Mouse (Mus musculus): Measurements from ENCODE around the gene Ncapd3. TPM values are rescaled to one million over a fixed set of nuclear protein-coding genes. Genes with fewer than 3 reads are reported as not detected.

The Ncapd3 gene
- polyA plus RNA-seq, 1 experiment from 2014 or later = 38.1 TPM

DNA sequence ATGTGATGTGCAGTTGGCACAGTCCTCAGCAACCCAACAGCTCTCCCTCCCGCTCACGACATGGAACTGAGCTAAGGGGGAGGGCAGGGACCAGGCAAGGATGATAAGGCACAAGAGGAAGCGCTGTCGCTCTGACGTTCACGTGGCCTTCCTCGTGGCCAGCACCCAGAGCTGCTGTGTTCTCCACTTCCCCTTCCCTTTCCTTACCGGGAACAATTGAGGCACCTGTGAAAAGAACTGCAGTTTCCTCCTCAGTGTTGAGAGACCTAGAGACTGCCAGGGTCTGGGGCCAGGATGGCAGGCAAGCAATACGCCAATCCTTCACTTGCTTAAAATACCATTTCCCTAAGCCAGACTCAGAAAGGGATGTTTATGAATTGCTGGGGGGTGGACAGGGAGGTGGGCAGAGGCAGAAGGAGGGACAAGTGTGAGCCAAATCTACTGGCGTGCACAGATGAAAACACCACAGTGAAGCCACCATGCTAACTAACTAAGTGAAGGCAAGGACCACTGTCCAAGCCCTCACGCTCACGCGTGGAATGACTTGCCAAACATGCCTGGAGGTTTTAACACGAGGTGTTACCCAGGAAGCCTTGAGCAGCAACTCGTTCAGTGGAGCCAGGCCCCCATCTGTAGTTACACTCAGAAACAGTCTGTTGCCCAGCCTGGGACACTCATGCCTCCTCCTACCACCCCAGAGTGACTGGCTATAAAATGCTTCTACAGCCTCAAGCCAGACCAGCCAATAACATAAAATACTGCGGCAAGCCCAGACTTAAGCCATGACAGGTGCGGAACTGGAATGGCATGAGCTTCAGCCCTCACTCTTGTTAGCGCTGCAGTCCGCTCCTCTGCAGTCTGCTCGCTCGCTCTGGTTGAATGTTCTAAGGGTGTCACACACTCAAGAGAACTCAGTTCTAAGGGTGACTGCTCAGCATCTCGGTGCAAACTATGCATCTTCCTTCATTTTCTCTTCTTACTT lies 79.8 kb downstream of the Ncapd3 start:
- peaks cover 11% of the 10 kb centered on the region for H3K36me3 ChIP-seq (replicated peaks)
- 85% methylated on average over 22 of the region's 22 CpGs for WGBS
- no peak for DNase-seq (ENCODE audit: low spot score)
- no peaks in the 10 kb centered on the region for H3K9me3 ChIP-seq
- H3K4me3 ChIP-seq = no peak overlapping the region
- 0 out of 2 replicates have a peak overlapping the region, but pooled peaks have one; percentile 14 for H3K27ac ChIP-seq (replicated peaks)
- H3K4me1 ChIP-seq = peaks cover 5% of the 10 kb centered on the region; the same call in 1 of the 2 replicates
- H3K27me3 ChIP-seq (replicated peaks; ENCODE audit: low read depth, poor library complexity, severe bottlenecking) = no peaks in the 10 kb centered on the region

DNA sequence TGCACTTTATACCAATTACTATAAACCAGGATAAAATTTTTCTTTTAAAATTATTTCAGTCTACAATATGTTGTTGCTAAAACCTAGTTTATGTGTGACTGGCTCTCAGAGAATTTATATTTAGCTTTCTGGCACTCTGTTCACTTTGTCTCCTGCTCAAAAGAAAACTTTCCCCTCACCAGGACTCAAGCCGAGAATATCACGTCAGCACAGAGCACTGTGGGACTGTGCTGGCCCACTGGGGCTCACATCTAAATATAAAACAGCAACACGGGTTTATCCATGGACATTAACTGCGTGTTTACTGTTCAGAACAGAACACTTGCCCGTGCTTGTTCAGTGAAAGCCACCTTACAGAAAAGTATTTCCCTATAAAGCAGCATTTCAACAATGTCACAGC lies 80.7 kb downstream of the Ncapd3 start:
- Histone ChIP-seq H3K4me3 (no peak overlapping the region), H3K9me3 (no peaks in the 10 kb centered on the region), H3K4me1 (peaks cover 5% of the 10 kb centered on the region; the same call in 1 of the 2 replicates), H3K27ac (replicated peaks) (no peak overlapping the region), H3K36me3 (replicated peaks) (peaks cover 3% of the 10 kb centered on the region; the same call in 1 of the 2 replicates), H3K27me3 (replicated peaks; ENCODE audit: low read depth, poor library complexity, severe bottlenecking) (no peaks in the 10 kb centered on the region)
- DNase-seq (ENCODE audit: low spot score) = no peak
- WGBS = 87% methylated on average over 5 of the region's 5 CpGs

DNA sequence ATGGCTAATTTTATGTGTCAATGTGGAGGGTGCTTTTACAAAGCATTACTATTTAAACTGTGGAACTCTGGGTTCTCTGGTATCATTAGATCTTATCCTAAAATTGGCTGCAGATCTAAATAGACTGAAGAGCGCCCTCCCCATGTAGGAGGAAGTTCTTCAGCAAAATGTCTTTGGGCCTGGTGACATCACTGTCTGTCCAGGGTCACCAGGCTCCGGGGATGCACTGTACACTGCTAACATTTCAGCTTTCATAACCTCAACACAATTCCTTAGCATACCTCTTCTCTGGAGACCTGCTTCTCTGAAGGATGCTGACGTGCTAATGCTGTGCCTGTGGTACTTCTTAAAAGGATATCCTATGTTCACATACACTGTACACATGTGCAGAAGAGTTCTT lies 81.8 kb downstream of the Ncapd3 start:
- WGBS = 93% methylated on average over 3 of the region's 3 CpGs
- Histone ChIP-seq H3K27ac (replicated peaks) (no peak overlapping the region), H3K36me3 (replicated peaks) (no peaks in the 10 kb centered on the region), H3K9me3 (no peaks in the 10 kb centered on the region), H3K4me1 (peaks cover 5% of the 10 kb centered on the region; the same call in 1 of the 2 replicates), H3K27me3 (replicated peaks; ENCODE audit: low read depth, poor library complexity, severe bottlenecking) (no peaks in the 10 kb centered on the region), H3K4me3 (no peak overlapping the region)
- no peak for DNase-seq (ENCODE audit: low spot score)

DNA sequence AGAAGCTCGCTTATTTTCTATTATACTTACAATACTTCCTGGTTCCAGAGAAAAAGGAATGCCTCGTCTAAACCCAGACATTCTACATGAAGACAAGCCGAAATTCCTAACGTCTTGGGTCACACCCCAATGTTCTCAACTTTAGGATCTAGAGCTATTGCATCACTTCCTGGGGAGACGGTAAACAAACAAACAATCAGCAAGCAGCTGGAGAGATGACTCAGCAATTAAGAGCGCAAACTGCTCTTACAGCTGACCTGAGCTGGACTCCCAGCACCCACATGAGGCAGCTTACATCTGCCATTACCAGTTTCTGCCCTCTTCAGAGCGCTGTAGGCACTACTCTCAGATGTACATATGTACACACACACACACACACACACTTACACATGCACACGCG lies 91.3 kb downstream of the Ncapd3 start:
- Histone ChIP-seq H3K27ac (replicated peaks) (no peak overlapping the region), H3K4me1 (peaks cover 7% of the 10 kb centered on the region; the same call in 1 of the 2 replicates), H3K4me3 (no peak overlapping the region), H3K36me3 (replicated peaks) (peaks cover 4% of the 10 kb centered on the region; the same call in 1 of the 2 replicates), H3K9me3 (no peaks in the 10 kb centered on the region), H3K27me3 (replicated peaks; ENCODE audit: low read depth, poor library complexity, severe bottlenecking) (no peaks in the 10 kb centered on the region)
- WGBS = 89% methylated on average over 9 of the region's 9 CpGs
- DNase-seq (ENCODE audit: low spot score) = no peak

DNA sequence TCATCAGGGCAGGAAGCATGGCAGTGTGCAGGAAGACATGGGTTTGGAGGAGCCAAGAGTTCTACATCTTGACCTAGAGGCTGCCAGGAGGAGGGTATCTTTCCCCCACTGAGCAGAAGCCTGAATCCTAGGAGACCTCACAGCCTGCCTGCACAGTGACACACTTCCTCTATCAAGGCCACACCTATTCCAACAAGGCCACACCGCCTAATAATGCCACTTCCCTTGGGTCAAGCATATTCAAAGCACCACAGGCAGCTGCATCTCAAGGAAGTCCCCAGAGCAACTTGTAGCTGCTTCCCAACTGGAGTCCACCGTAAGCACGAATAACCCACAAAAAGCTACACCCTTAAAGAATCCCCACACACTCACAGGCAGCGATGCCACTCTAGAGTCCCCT lies 92.1 kb downstream of the Ncapd3 start:
- 92% methylated on average over 4 of the region's 4 CpGs for WGBS
- Histone ChIP-seq H3K36me3 (replicated peaks) (peaks cover 11% of the 10 kb centered on the region), H3K27ac (replicated peaks) (no peak overlapping the region), H3K4me1 (peaks cover 7% of the 10 kb centered on the region; the same call in 1 of the 2 replicates), H3K9me3 (peaks cover 5% of the 10 kb centered on the region; the same call in 1 of the 2 replicates), H3K27me3 (replicated peaks; ENCODE audit: low read depth, poor library complexity, severe bottlenecking) (no peaks in the 10 kb centered on the region), H3K4me3 (no peak overlapping the region)
- no peak for DNase-seq (ENCODE audit: low spot score)

DNA sequence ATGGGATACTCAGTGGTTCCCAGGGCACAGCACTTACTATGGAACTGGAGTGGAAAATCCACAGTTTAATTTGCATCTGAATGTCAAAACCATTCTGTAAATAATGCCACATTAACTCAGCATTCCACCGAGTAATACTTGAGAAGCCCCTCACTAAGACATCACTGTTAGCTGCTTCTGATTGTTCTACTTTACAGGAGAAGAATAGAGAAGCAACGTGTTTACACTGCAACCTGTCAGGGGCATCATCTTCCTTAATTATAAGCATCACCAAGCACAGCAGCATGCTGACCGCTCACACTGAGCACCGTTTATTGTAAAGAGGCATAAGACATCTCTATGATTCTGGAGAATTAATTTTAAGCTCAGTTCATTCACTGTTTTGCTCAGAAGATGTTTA lies 93.0 kb downstream of the Ncapd3 start:
- Histone ChIP-seq H3K4me3 (no peak overlapping the region), H3K4me1 (peaks cover 7% of the 10 kb centered on the region; the same call in 1 of the 2 replicates), H3K9me3 (peaks cover 5% of the 10 kb centered on the region; the same call in 1 of the 2 replicates), H3K27me3 (replicated peaks; ENCODE audit: low read depth, poor library complexity, severe bottlenecking) (no peaks in the 10 kb centered on the region), H3K36me3 (replicated peaks) (peaks cover 20% of the 10 kb centered on the region), H3K27ac (replicated peaks) (no peak overlapping the region)
- 87% methylated on average over 4 of the region's 4 CpGs for WGBS
- no peak for DNase-seq (ENCODE audit: low spot score)

DNA sequence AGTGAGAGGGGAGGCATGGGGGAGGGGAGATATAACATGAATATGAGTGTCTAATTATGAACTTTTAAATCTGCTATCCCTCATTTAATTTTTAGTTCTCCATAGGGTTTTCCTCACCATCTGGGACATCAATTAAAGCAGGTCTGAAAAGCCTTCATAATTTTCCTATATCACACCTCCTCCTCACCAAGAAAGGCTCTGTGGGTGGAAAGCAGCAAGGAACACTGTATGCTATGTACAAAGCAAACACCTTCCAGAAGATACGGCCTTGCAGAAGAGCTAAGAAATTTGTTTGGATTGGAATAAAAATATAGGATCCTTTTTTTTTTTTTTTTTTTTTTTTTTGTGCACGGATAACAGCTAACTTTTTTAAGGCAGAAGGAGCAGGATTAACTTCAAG lies 94.0 kb downstream of the Ncapd3 start:
- peaks cover 5% of the 10 kb centered on the region; the same call in 1 of the 2 replicates for H3K9me3 ChIP-seq
- H3K27ac ChIP-seq (replicated peaks) = no peak overlapping the region
- no peaks in the 10 kb centered on the region for H3K27me3 ChIP-seq (replicated peaks; ENCODE audit: low read depth, poor library complexity, severe bottlenecking)
- H3K4me1 ChIP-seq = peaks cover 7% of the 10 kb centered on the region; the same call in 1 of the 2 replicates
- WGBS = 97% methylated on average over 2 of the region's 2 CpGs
- peaks cover 28% of the 10 kb centered on the region for H3K36me3 ChIP-seq (replicated peaks)
- no peak overlapping the region for H3K4me3 ChIP-seq
- DNase-seq (ENCODE audit: low spot score) = no peak

DNA sequence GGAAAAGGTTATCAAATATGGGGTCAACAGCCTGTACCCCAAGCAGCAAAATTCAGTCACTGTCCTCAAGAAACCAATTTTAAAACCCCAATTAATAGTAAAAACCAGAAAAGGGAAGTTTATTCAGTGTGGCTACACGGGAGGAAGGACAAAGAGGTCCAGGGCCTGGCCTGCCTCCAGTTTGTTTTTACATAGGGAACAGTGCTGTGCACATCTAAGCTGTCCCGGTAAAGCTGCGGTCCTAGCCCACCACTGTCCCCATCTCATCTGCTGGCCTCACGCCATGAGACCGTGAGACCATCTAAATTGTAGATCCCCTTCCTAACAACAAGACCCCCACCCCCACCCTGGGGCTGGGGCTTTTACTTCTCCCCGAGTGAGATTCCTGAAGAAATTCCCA lies 95.5 kb downstream of the Ncapd3 start:
- Histone ChIP-seq H3K9me3 (peaks cover 5% of the 10 kb centered on the region; the same call in 1 of the 2 replicates), H3K36me3 (replicated peaks) (peaks cover 28% of the 10 kb centered on the region), H3K27me3 (replicated peaks; ENCODE audit: low read depth, poor library complexity, severe bottlenecking) (no peaks in the 10 kb centered on the region), H3K27ac (replicated peaks) (no peak overlapping the region), H3K4me1 (peaks cover 7% of the 10 kb centered on the region; the same call in 1 of the 2 replicates), H3K4me3 (no peak overlapping the region)
- DNase-seq (ENCODE audit: low spot score) = no peak
- 70% methylated on average over 6 of the region's 6 CpGs for WGBS

DNA sequence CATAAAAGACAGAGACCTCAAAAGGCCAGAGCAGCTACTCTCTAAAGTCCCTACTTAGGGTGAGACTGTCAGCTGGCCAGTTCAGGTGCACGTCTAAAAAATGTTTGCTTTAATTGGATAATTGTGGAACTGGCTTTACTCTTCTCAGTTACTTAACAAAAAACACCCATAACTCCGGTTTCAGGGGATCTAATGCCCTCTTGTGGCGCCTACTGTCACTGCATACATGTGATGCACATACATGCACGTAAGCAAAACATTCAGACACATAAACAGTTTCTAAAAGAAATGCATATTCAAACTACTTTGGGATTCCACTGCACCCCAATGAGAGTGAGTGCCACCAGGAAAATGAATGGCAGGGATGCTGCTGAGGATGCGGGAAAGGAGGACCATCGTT lies 96.6 kb downstream of the Ncapd3 start:
- DNase-seq (ENCODE audit: low spot score) = no peak
- Histone ChIP-seq H3K4me1 (peaks cover 7% of the 10 kb centered on the region; the same call in 1 of the 2 replicates), H3K36me3 (replicated peaks) (peaks cover 33% of the 10 kb centered on the region), H3K27me3 (replicated peaks; ENCODE audit: low read depth, poor library complexity, severe bottlenecking) (no peaks in the 10 kb centered on the region), H3K4me3 (no peak overlapping the region), H3K27ac (replicated peaks) (no peak overlapping the region), H3K9me3 (peaks cover 5% of the 10 kb centered on the region; the same call in 1 of the 2 replicates)
- WGBS = 89% methylated on average over 6 of the region's 6 CpGs

DNA sequence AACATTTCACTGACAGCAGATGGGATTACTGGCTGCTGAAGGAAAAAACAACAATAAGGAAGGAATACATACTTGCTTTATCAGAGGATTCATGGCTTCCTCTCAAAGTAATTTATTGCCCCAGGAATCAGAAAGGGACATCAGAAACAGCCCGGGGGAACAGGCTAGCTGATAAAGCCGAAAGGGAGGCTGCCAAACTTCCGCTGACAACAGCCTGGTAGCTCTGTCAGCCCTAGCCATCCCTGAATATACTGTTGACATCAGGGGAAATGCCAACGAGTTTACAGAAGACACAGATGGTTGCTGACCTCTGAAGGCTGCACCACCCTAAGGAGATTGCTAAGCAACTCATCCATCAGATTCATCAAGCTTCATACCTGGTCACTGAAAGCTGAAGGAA lies 98.7 kb downstream of the Ncapd3 start:
- Histone ChIP-seq H3K4me1 (peaks cover 7% of the 10 kb centered on the region; the same call in 1 of the 2 replicates), H3K36me3 (replicated peaks) (peaks cover 37% of the 10 kb centered on the region), H3K27me3 (replicated peaks; ENCODE audit: low read depth, poor library complexity, severe bottlenecking) (no peaks in the 10 kb centered on the region), H3K4me3 (no peak overlapping the region), H3K9me3 (peaks cover 5% of the 10 kb centered on the region; the same call in 1 of the 2 replicates), H3K27ac (replicated peaks) (no peak overlapping the region)
- 90% methylated on average over 4 of the region's 4 CpGs for WGBS
- no peak for DNase-seq (ENCODE audit: low spot score)

DNA sequence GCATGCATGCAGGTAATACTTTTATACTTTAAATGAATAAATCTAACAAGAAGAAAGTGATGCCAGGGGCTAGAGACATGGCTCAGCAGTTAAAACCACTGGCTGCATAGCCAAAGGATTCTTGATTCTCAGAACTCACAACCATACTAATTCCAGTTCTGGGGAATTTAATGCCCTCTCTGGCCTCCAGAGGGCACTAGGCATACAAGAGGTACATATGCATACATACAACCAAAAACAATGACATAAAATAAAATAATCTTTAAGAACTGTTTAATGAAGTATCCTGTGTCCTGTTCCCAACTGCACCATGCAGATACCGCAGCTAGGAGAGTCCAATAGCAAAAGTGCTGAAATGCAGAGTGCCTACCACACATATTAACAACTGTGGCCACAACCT lies 104.4 kb downstream of the Ncapd3 start:
- H3K27ac ChIP-seq (replicated peaks) = no peak overlapping the region
- H3K4me1 ChIP-seq = no peaks in the 10 kb centered on the region
- H3K9me3 ChIP-seq = no peaks in the 10 kb centered on the region
- WGBS = 79% methylated on average over 1 of the region's 1 CpGs
- H3K36me3 ChIP-seq (replicated peaks) = peaks cover 20% of the 10 kb centered on the region
- peak; percentile 27 for DNase-seq (ENCODE audit: low spot score)
- no peaks in the 10 kb centered on the region for H3K27me3 ChIP-seq (replicated peaks; ENCODE audit: low read depth, poor library complexity, severe bottlenecking)
- no peak overlapping the region for H3K4me3 ChIP-seq

DNA sequence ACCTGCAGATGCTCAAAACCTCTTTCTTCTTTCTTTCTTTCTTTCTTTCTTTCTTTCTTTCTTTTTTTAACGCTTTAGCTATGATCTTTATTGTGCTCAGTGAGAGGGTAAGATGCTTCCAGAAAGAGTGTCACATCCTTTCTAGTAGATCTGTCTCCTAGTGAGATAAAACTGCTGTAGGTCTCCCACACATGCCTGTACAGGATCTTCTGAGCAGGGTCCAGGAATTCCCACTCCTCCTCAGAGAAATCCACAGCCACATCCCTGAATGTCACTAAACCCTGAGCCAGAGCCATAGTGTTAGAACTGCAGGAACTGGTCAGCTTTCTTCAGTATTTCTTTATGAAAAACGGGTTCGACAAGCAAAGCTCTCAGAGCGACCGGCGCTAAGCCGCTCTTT lies 105.4 kb downstream of the Ncapd3 start:
- Histone ChIP-seq H3K36me3 (replicated peaks) (peaks cover 29% of the 10 kb centered on the region), H3K27me3 (replicated peaks; ENCODE audit: low read depth, poor library complexity, severe bottlenecking) (no peaks in the 10 kb centered on the region), H3K27ac (replicated peaks) (no peak overlapping the region), H3K9me3 (no peaks in the 10 kb centered on the region), H3K4me1 (no peaks in the 10 kb centered on the region), H3K4me3 (no peak overlapping the region)
- WGBS = 93% methylated on average over 7 of the region's 7 CpGs
- no peak for DNase-seq (ENCODE audit: low spot score)

DNA sequence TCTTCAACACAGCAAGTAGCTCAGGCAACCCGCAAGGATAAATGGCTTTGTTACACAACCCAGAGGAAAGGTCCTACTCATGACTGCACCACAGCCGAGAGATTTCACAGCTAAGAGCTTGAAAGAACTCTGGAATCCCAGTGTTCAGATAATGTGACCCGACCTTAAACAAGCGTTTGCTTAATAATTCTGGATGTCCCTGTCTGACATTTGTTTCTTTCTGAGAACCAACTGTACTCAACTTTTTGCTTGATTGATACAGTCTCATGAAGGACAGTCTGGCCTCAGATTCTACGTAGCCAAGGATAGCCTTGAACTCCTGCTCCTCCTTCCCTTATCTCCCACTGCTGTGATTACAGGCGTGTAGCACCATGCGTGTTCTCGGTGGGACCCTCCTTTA lies 106.7 kb downstream of the Ncapd3 start:
- 92% methylated on average over 8 of the region's 8 CpGs for WGBS

More for the DNA sequence above, 106.7 kb downstream of the Ncapd3 start:
- DNase-seq (ENCODE audit: low spot score) = no peak
- Histone ChIP-seq H3K9me3 (no peaks in the 10 kb centered on the region), H3K27me3 (replicated peaks; ENCODE audit: low read depth, poor library complexity, severe bottlenecking) (no peaks in the 10 kb centered on the region), H3K36me3 (replicated peaks) (peaks cover 36% of the 10 kb centered on the region), H3K4me1 (no peaks in the 10 kb centered on the region), H3K27ac (replicated peaks) (no peak overlapping the region), H3K4me3 (no peak overlapping the region)

Measured in embryonic facial prominence, embryonic 10.5 days (tissue).